Mouse (Mus musculus) heart, embryonic 10.5 days (tissue): ENCODE measurements around the gene Kansl1l. TPM values are rescaled to one million over a fixed set of nuclear protein-coding genes. Genes with fewer than 3 reads are reported as not detected.
A peak's percentile ranks its signal among the peaks of the same experiment; 100 is the strongest.
"Not testable (repeated sequence)": the region's sequence is repeated elsewhere in the genome, so short reads cannot be mapped to it uniquely, and the experiment has no call there.

Experiments used
- DNase-seq: peaks from one replicate; pipeline ENCODE4 v3.0.0-alpha.2; 2017; ENCODE audit warnings: low spot score
- H3K27ac ChIP-seq: fragments of 300-500 bp; sonication (generic); 2 replicates; pipeline ENCODE4 v1.5.1; 2016; ENCODE audit warnings: mild to moderate bottlenecking
- H3K27me3 ChIP-seq: fragments of 300-500 bp; sonication (generic); 2 replicates; pipeline ENCODE4 v1.6.1; 2016; ENCODE audit warnings: mild to moderate bottlenecking; ENCODE audit not compliant: poor library complexity, insufficient read depth, severe bottlenecking
- H3K36me3 ChIP-seq: fragments of 300-500 bp; sonication (generic); 2 replicates; pipeline ENCODE4 v1.6.1; 2016; ENCODE audit warnings: mild to moderate bottlenecking, moderate library complexity
- H3K4me1 ChIP-seq: fragments of 300-500 bp; sonication (generic); 2 replicates; pipeline ENCODE4 v1.6.1; 2016; ENCODE audit warnings: mild to moderate bottlenecking
- H3K4me3 ChIP-seq: fragments of 300-500 bp; sonication (generic); 2 replicates; pipeline ENCODE4 v1.5.1; 2016; ENCODE audit warnings: mild to moderate bottlenecking, moderate library complexity
- H3K9me3 ChIP-seq: fragments of 300-500 bp; sonication (generic); 2 replicates; pipeline ENCODE4 v1.6.1; 2016; ENCODE audit warnings: mild to moderate bottlenecking, moderate library complexity
- WGBS: fragments of 180-500 bp; shearing (Covaris S2); methylation state at CpG from one replicate; pipeline ENCODE4 v1.1.7; 2016; 5-methylcytosine and 5-hydroxymethylcytosine counted together
- polyA plus RNA-seq: library from polyadenylated mRNA; unstranded; fragments of >200 nt; fragmentation: Nextera tagmentation; extraction: Ambion mirVana; gene quantifications from 2 replicates; pipeline ENCODE4 v1.2.1, GENCODE M21; 2016

The Kansl1l gene
- polyA plus RNA-seq, 1 experiment from 2014 or later: 10.2 TPM

GRCm38 (mm10) chr1:66702623-66703345, 114.6 kb downstream of the Kansl1l start:
- H3K36me3 ChIP-seq: peaks cover 12% of the 10 kb centered on the region
- WGBS: 75% methylated on average over 4 of the region's 4 CpGs

DNA sequence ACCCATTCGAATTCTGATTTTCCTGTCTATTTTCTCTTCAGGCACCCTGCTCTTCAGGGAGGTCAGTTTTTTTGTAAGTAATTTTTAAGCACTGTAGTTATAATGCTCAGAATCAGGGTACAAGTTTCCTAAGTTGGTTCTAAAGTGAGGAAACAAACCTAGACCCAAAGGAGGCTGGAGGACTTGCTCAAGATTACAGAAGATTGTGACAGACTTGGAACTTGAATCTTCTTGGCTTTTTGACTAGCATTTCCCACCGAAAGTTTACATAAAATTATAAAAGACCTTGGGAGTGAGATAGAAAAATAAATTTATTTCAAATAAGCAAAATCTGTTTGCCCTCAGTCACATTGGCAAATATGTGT, 115.8 kb downstream of the Kansl1l start:
- peaks cover 3% of the 10 kb centered on the region for H3K36me3 ChIP-seq
- 30% methylated on average over 2 of the region's 2 CpGs for WGBS
- H3K27me3 ChIP-seq: no peaks in the 10 kb centered on the region
- no peaks in the 10 kb centered on the region for H3K9me3 ChIP-seq
- H3K4me3 ChIP-seq: peak overlapping the region; percentile 88
- H3K27ac ChIP-seq: peak overlapping the region; percentile 90
- DNase-seq: no peak
- peaks cover 18% of the 10 kb centered on the region for H3K4me1 ChIP-seq

More at GRCm38 (mm10) chr1:66702623-66703345, 114.6 kb downstream of the Kansl1l start:
- Histone ChIP-seq H3K27me3 (no peaks in the 10 kb centered on the region), H3K9me3 (no peaks in the 10 kb centered on the region), H3K27ac (no peak overlapping the region), H3K4me1 (peaks cover 18% of the 10 kb centered on the region), H3K4me3 (no peak overlapping the region)
- DNase-seq: no peak

DNA sequence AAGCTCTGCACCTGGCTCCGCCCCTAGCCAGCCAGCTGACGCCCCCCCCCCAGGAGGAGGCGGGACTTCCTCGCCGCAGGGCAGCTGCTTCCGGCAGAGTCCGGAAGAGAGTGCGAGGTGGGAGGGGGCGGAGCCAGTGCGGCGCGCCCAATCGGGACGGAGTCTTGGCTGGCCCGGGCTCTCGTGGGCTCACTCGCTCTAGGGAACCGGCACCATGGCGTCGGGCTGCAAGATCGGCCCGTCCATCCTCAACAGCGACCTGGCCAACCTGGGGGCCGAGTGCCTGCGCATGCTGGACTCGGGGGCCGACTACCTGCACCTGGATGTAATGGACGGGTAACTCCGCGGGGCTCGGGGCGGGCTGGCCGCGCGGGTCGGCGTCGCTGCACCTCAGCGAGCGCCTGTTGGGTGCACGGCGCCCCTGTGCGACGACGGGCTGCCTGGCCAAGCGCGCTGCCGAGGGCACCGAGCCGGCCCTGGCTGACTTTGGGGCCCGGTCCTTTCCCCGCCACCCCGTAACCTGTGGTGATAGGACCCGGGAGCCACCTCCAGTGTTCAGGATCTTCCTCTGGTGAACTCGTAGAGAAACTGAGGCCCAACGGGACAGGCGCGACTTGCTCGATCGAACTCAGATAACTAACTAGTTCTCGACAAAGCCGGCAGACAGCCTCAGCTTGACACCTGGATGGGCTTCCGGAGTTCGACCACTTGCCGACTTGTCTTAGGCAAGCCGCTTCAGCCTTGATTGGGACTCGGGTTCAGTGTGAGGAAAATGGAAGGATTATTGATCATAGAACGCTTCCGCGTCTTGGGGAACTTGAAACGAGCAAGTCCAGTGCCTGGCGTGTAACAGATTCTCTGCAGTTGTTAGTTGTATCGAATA, 116.4 kb downstream of the Kansl1l start, which contains the start of gene Rpe:
TSS of gene Rpe (plus strand) at position 139 of the 883 bp plus-strand sequence.
- peak; percentile 96 for DNase-seq
- Histone ChIP-seq H3K9me3 (no peaks in the 10 kb centered on the region), H3K36me3 (no peaks in the 10 kb centered on the region), H3K27ac (peak within 1 kb of the TSS; percentile 90), H3K4me1 (peaks cover 18% of the 10 kb centered on the region), H3K27me3 (no peaks in the 10 kb centered on the region), H3K4me3 (peak within 1 kb of the TSS; percentile 88)
- WGBS: under 1% methylated on average over 73 of the region's 73 CpGs

DNA sequence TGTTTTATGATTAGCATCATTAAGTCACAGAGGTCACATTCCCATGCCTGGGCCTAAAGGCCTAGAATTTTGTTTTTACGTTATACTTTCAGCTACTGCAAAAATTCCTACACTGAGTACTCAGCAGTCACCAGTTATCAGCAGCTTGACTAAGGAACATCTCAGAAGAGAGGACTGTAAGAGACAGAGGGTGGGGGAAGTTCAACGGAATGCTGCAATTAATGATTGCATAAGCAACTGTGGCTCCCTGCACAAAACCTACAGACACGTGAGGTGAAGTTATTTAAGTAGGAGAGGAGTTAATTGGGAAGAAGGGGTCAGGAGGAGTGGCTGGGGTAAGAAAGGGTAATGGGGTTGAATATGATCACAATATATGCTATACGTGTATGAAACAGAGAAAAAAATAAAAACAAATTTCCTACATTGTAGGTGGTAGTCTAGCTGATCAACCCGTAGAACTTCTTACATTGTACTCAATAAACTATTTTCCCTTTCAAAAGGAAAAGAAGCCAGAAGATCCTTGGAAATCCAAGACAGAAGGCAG, 117.1 kb downstream of the Kansl1l start:
- Histone ChIP-seq H3K27me3 (no peaks in the 10 kb centered on the region), H3K4me3 (peak overlapping the region; percentile 88), H3K4me1 (peaks cover 18% of the 10 kb centered on the region), H3K36me3 (no peaks in the 10 kb centered on the region), H3K27ac (peak overlapping the region; percentile 90; the same call in 1 of the 2 replicates), H3K9me3 (no peaks in the 10 kb centered on the region)
- no peak for DNase-seq
- WGBS: 49% methylated on average over 5 of the region's 5 CpGs

DNA sequence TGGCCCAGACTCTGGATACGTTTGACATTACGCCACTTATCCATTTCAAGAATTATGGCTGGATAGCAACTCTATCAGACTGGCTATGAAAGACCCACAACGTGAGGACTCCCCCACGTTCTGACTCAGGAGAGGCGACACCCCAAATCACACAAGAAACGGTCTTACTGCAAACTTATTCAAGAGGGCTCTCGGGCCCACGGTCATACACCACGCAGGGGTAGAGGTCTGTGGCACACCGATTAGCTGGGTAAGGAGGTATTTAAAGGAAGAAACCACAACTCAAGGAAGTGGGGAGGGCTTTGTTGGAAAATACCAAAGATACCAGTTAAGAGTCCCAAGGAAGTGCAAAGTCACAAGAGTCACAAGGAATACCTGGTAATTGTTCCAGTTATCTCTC, 117.7 kb downstream of the Kansl1l start:
- H3K4me1 ChIP-seq: peaks cover 18% of the 10 kb centered on the region
- not testable (repeated sequence) for H3K9me3 ChIP-seq, H3K36me3 ChIP-seq, H3K4me3 ChIP-seq, DNase-seq, H3K27me3 ChIP-seq, H3K27ac ChIP-seq
- 84% methylated on average over 10 of the region's 10 CpGs for WGBS

- H3K27ac ChIP-seq: no peak overlapping the region
- H3K4me3 ChIP-seq: no peak overlapping the region
- 0 out of 2 replicates have a peak, but pooled peaks cover 3% of the 10 kb centered on the region for H3K4me1 ChIP-seq
- no peaks in the 10 kb centered on the region for H3K36me3 ChIP-seq
- 47% methylated on average over 7 of the region's 7 CpGs for WGBS
- no peak for DNase-seq
- no peaks in the 10 kb centered on the region for H3K9me3 ChIP-seq
- H3K27me3 ChIP-seq: no peaks in the 10 kb centered on the region
Measured at GRCm38 (mm10) chr1:66695296-66695695, 122.1 kb downstream of the Kansl1l start.

DNA sequence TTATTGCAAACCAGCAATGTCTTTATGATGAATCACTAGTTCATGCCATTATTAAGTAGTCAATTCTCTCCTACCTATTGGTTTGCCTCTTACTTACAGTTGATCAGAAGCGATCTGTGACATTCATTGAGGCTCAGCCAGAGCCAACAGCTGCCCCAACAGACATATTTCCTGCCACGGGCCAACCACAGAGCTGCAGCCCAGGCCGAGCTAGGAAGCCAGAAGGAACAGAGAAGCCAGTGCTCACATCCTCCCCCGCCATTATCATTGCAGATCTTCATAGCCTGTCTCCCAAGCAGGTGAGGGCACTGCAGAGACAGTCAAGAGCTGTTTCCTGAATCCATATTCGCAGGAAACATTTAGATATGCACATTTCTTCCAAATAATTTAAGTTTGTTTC, 123.1 kb downstream of the Kansl1l start:
- Histone ChIP-seq H3K27me3 (no peaks in the 10 kb centered on the region), H3K9me3 (no peaks in the 10 kb centered on the region), H3K27ac (no peak overlapping the region), H3K4me1 (no peaks in the 10 kb centered on the region), H3K4me3 (no peak overlapping the region), H3K36me3 (no peaks in the 10 kb centered on the region)
- no peak for DNase-seq
- 68% methylated on average over 5 of the region's 5 CpGs for WGBS

- Histone ChIP-seq H3K4me3 (no peak overlapping the region), H3K4me1 (no peaks in the 10 kb centered on the region), H3K27me3 (no peaks in the 10 kb centered on the region), H3K9me3 (no peaks in the 10 kb centered on the region), H3K27ac (no peak overlapping the region), H3K36me3 (no peaks in the 10 kb centered on the region)
- 85% methylated on average over 8 of the region's 8 CpGs for WGBS
- DNase-seq: no peak
Measured at GRCm38 (mm10) chr1:66692780-66693392, 124.5 kb downstream of the Kansl1l start.

GRCm38 (mm10) chr1:66692308-66692707, 125.1 kb downstream of the Kansl1l start:
- no peaks in the 10 kb centered on the region for H3K9me3 ChIP-seq
- H3K4me3 ChIP-seq: no peak overlapping the region
- no peak for DNase-seq
- H3K4me1 ChIP-seq: no peaks in the 10 kb centered on the region
- no peaks in the 10 kb centered on the region for H3K27me3 ChIP-seq
- no peaks in the 10 kb centered on the region for H3K36me3 ChIP-seq
- WGBS: 46% methylated on average over 1 of the region's 1 CpGs
- H3K27ac ChIP-seq: no peak overlapping the region

DNA sequence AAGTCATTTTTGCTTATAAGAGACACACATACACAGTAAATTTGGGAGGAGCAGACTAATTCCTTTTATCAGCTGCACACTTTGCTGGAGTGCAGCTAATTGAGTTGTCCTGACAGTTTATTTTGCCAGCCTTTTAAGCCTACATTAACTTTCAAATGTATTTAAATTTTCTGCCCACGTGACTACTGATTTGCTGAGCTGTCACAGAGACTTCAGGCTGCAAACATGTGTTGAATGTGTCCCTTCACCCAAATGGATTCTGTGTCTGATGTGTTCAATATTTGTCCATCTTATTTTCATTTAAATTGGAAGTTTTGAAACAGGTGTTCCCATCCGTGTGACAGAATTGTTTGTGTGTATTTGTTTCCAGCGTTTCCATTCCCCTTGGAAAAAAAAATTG, 125.6 kb downstream of the Kansl1l start:
- Histone ChIP-seq H3K36me3 (no peaks in the 10 kb centered on the region), H3K4me1 (no peaks in the 10 kb centered on the region), H3K27me3 (no peaks in the 10 kb centered on the region), H3K9me3 (no peaks in the 10 kb centered on the region), H3K27ac (no peak overlapping the region), H3K4me3 (no peak overlapping the region)
- 70% methylated on average over 3 of the region's 3 CpGs for WGBS
- no peak for DNase-seq

DNA sequence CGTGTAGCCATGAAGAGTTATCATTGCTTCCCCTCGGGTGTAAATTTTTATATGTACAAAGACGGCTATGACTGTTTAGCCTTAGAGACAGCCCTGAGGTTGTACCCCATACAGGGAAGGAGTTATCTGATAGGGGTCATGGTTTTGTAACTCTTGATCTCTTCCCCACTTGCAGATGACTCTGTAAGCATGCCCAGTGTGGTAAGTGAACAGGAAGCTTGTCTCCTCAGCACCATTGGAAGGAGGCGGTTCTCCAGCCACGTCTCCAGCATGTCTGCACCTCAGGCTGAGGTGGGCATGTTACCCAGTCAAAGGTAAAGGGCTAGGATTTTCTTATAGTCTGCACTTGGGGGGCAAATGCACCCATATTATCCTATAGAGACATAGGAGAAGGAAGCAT, 134.4 kb downstream of the Kansl1l start:
- no peaks in the 10 kb centered on the region for H3K4me1 ChIP-seq
- H3K27me3 ChIP-seq: no peaks in the 10 kb centered on the region
- no peaks in the 10 kb centered on the region for H3K9me3 ChIP-seq
- H3K27ac ChIP-seq: no peak overlapping the region
- WGBS: 79% methylated on average over 5 of the region's 5 CpGs
- H3K4me3 ChIP-seq: no peak overlapping the region
- no peaks in the 10 kb centered on the region for H3K36me3 ChIP-seq
- DNase-seq: no peak

DNA sequence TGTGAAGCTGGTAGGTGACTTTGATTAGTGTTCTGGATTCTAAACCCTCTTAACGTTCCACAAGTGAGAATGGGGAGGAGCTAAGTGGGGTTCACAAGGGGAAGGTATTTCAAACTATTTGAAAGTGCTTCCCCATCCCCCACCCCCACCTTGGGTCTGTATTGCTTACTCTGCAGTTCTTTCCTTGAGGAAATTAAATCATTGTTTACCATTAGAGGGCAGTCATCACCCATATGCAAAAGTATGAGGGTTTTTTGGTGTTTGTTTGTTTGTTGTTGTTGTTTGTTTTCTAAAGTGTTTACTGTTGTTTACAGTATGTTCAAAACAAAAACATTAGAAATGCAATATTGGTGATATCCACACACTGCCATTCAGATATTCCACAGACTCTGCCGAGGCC, 138.7 kb downstream of the Kansl1l start:
- Histone ChIP-seq H3K4me3 (no peak overlapping the region), H3K36me3 (no peaks in the 10 kb centered on the region), H3K4me1 (no peaks in the 10 kb centered on the region), H3K27ac (no peak overlapping the region), H3K27me3 (no peaks in the 10 kb centered on the region), H3K9me3 (no peaks in the 10 kb centered on the region)
- no peak for DNase-seq
- WGBS: 40% methylated on average over 2 of the region's 2 CpGs

- Histone ChIP-seq H3K4me3 (no peak overlapping the region), H3K4me1 (no peaks in the 10 kb centered on the region), H3K27ac (no peak overlapping the region), H3K27me3 (no peaks in the 10 kb centered on the region), H3K9me3 (no peaks in the 10 kb centered on the region), H3K36me3 (no peaks in the 10 kb centered on the region)
- WGBS: 74% methylated on average over 14 of the region's 14 CpGs
- no peak for DNase-seq
Measured at GRCm38 (mm10) chr1:66677928-66678327, 139.4 kb downstream of the Kansl1l start.
